Mouse (Mus musculus) kidney, postnatal 36 days (tissue): ENCODE results near the gene Igsf8.

Experiments used
- DNase-seq, 2 experiments: peaks; one replicate each; pipeline ENCODE4 v3.0.0; 2021 to 2022; ENCODE audit warnings: mixed read lengths in 2 of 2

Igsf8 gene

GRCm38 (mm10) chr1:172352001-172352400 lies 90.6 kb downstream of the Igsf8 start:
- DNase-seq: no peak

DNA sequence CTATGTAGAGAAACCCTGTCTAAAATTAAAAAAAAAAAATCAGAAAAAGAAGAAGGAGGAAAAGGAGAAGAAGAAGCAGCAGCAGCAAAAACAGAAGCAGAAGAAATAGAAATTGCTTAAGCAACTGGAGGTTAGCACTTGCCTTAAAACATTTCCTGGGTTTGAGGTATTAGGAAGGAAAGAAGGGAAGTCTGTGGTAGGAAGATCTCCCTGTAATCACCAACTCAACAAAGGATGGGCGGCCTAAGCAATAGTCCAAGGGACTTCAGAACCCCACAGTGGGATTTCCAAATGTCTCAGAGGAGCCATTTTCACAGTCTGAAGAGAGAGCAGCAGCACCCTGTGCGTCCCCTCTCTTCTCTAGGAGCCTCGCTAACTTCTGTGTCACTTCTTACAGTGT lies 91.0 kb downstream of the Igsf8 start:
- no peak for DNase-seq

DNA sequence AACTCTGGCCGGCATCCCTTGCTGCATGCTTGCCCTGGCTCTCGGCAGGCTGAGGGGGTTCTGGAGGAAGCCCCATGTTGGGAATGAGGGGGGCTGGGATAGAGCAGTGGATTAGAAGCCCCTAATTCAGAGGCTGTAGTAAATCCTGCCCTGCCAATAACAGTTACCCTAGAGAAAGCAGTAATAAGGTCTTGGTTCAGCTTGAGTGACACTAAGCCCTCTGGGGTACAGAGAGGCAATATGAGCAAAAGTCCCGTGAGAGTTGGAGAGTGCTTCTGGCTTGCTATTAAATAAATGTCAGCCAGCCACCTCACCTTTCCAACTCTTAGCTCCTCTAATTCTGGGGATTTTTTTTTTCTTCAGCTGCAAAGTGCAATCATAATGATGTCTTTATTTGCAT lies 93.9 kb downstream of the Igsf8 start:
- no peak for DNase-seq

DNA sequence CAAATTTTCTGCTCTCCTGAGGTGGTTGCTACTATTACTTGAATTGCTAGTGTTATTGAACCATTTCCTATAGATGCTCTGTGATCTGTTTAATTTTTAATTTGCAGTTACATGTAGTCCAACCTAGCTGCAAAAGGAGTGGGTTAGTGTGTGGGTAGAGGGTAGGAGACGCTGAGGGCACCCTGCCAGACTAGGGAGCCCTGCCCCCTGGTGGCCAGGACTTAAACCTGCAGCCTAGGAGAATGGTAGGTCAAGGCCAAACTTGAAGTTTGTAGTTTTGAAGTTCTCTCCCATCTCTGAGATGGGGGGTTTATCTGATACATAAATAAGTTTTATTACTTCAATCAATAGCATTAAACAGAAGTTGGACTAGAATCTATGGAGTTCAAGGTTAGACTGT lies 96.1 kb downstream of the Igsf8 start:
- DNase-seq: peak; percentile 52 to 82

GRCm38 (mm10) chr1:172358341-172358740 lies 96.9 kb downstream of the Igsf8 start:
- DNase-seq: peak in 1 of 2 experiments; percentile 29

- peak; percentile 50 to 63 for DNase-seq
Observed at GRCm38 (mm10) chr1:172364684-172365083, 103.2 kb downstream of the Igsf8 start.

GRCm38 (mm10) chr1:172368768-172369418 lies 107.5 kb downstream of the Igsf8 start:
- peak; percentile 44 to 76 for DNase-seq
